Mouse (Mus musculus): ENCODE data around the gene Gm2115. TPM values are rescaled to one million over a fixed set of nuclear protein-coding genes. Genes with fewer than 3 reads are reported as not detected.

Gene Gm2115
- polyA plus RNA-seq, 1 experiment from 2014 or later = 0.83 TPM

DNA sequence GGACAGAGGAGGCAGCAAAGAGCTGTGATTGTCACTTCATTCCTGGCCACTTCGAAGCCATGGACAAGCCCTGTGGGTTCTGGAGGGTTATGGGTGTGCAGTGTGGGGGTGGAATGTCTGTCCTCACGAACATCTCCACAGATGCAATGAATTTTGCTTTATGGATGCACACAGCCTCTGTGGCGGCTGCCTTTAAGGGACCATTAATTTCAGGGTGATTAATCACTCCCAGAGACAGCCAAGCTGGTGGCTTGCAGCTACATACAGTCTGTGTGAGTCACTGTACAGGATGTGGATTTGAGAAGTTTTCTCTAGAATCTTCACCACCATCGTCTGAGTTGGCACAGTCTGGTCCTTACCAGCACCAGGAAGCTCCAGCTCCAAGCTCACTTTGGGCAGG is 17.9 kb downstream of the Gm2115 start:
- no peaks in the 10 kb centered on the region for H3K4me1 ChIP-seq
- WGBS = 42% methylated on average over 4 of the region's 4 CpGs
- H3K27me3 ChIP-seq = no peaks in the 10 kb centered on the region
- H3K27ac ChIP-seq = no peak overlapping the region
- ATAC-seq (ENCODE audit: low FRiP score, low read depth) = no peak
- H3K4me2 ChIP-seq (replicated peaks) = no peak overlapping the region
- H3K9ac ChIP-seq = no peak overlapping the region
- H3K4me3 ChIP-seq = no peak overlapping the region
- H3K36me3 ChIP-seq = no peaks in the 10 kb centered on the region
- no peaks in the 10 kb centered on the region for H3K9me3 ChIP-seq

DNA sequence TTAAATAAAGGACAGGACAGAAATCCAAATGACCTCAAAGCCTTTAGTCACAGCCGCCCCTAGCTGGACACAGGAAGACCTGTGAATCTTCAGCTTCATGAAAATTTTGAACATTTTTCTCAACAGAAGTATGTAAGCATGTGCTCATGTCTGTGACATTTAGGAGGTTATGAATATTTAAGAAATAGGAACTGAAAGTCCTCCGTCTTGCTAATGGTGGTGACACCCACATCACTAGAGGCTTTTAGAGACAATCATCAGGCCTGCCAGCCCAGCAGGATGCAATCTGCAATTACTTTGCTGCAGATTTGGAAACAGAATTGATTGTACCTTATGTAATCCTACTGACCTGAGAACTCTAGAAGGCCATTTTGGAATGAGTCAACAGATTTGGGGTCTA is 22.7 kb downstream of the Gm2115 start:
- WGBS = 84% methylated on average over 2 of the region's 2 CpGs
- no peaks in the 10 kb centered on the region for H3K9me3 ChIP-seq
- no peak overlapping the region for H3K9ac ChIP-seq
- H3K4me2 ChIP-seq (replicated peaks) = no peak overlapping the region
- ATAC-seq (ENCODE audit: low FRiP score, low read depth) = no peak
- no peaks in the 10 kb centered on the region for H3K4me1 ChIP-seq
- H3K27me3 ChIP-seq = no peaks in the 10 kb centered on the region
- H3K27ac ChIP-seq = no peak overlapping the region
- no peaks in the 10 kb centered on the region for H3K36me3 ChIP-seq
- H3K4me3 ChIP-seq = no peak overlapping the region

DNA sequence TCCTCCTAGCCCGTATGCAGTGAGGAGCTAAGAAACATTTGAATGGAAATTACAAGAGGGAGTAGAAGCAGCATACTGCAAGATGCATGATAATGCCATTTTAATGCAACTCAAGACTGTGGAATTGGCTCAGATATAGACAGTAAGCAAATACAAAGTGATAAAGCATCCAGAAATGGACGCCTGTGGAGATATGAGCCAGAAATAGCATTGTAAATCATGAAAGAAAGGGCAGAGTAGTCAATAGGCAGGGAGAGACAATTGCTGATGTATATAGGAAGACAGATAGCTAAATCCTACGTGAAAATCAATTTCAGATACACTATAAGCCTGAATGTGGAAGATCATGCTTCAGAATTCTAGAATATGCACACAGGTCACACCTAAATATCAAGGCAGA is 26.5 kb downstream of the Gm2115 start:
- H3K36me3 ChIP-seq = no peaks in the 10 kb centered on the region
- no peak overlapping the region for H3K4me2 ChIP-seq (replicated peaks)
- H3K4me1 ChIP-seq = peaks cover 9% of the 10 kb centered on the region
- no peaks in the 10 kb centered on the region for H3K27me3 ChIP-seq
- H3K27ac ChIP-seq = no peak overlapping the region
- H3K9ac ChIP-seq = no peak overlapping the region
- H3K9me3 ChIP-seq = no peaks in the 10 kb centered on the region
- no peak overlapping the region for H3K4me3 ChIP-seq
- WGBS = 69% methylated on average over 3 of the region's 3 CpGs
- no peak for ATAC-seq (ENCODE audit: low FRiP score, low read depth)

DNA sequence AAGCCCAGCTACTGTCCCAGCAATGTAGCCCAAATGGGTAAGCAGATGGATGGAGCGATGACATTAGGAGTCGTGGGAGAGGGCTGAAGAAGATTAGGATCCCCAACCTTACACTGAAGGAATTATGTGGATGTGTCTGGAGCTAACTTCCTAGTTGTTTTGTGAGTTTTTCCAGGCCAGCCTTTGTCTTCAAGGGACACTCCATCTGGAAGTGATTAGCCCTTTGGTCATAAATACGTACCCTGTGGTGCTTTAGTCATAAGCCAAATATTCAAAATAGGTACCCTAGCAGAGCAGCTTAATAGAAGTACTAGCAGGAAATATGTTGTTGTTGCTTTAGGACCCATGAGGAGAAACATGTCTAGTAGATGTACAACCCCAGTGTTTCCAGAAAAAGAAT is 28.6 kb downstream of the Gm2115 start:
- no peak overlapping the region for H3K4me2 ChIP-seq (replicated peaks)
- H3K4me3 ChIP-seq = no peak overlapping the region
- H3K9ac ChIP-seq = no peak overlapping the region
- H3K4me1 ChIP-seq = peaks cover 9% of the 10 kb centered on the region
- no peaks in the 10 kb centered on the region for H3K36me3 ChIP-seq
- ATAC-seq (ENCODE audit: low FRiP score, low read depth) = no peak
- H3K27me3 ChIP-seq = no peaks in the 10 kb centered on the region
- H3K27ac ChIP-seq = no peak overlapping the region
- WGBS = 35% methylated on average over 3 of the region's 3 CpGs
- H3K9me3 ChIP-seq = no peaks in the 10 kb centered on the region

DNA sequence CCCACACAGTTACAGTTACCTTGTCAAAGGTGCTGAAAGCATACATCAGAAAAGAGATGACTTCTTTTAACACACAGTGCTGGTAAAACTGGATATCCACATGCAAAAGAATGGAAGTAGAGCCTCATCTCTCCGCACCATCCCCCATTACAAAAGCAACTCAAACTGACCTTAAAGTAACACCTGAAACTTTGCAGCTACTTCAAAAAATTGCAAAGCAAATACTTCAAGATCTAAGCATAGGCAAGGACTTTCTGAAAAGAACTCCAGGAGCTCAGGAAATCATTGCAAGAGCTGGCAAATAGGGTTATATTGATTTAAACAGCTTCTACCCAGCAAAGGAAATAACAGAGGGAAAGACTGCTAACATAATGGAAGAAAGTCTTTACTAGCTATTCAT is 31.7 kb downstream of the Gm2115 start:
- Histone ChIP-seq H3K9me3 (no peaks in the 10 kb centered on the region), H3K4me3 (no peak overlapping the region), H3K27me3 (no peaks in the 10 kb centered on the region), H3K27ac (no peak overlapping the region), H3K36me3 (no peaks in the 10 kb centered on the region), H3K4me1 (peaks cover 9% of the 10 kb centered on the region), H3K9ac (no peak overlapping the region), H3K4me2 (replicated peaks) (no peak overlapping the region)
- WGBS = 98% methylated on average over 1 of the region's 1 CpGs
- no peak for ATAC-seq (ENCODE audit: low FRiP score, low read depth)

DNA sequence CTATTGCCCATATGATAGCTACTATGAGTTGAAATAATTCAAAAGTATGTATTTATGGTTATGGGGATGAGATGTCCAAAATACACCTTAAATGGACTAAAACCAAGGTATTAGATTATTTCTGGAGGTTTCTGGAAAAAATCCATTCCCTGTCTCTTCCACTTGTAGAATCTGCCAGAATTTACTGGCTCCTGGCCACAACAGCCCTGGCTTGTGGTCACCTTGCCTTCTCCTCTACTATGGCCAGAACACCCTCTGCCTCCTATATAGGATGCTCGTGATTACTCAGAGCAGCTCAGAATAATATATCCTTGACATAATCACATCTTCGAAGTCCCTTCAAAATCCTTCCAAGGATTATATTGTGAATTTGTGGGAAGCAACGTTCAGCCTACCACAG is 35.5 kb downstream of the Gm2115 start:
- Histone ChIP-seq H3K27ac (no peak overlapping the region), H3K4me2 (replicated peaks) (no peak overlapping the region), H3K4me1 (no peaks in the 10 kb centered on the region), H3K27me3 (no peaks in the 10 kb centered on the region), H3K36me3 (no peaks in the 10 kb centered on the region), H3K9ac (no peak overlapping the region), H3K9me3 (no peaks in the 10 kb centered on the region), H3K4me3 (no peak overlapping the region)
- 77% methylated on average over 3 of the region's 3 CpGs for WGBS
- ATAC-seq (ENCODE audit: low FRiP score, low read depth) = no peak

DNA sequence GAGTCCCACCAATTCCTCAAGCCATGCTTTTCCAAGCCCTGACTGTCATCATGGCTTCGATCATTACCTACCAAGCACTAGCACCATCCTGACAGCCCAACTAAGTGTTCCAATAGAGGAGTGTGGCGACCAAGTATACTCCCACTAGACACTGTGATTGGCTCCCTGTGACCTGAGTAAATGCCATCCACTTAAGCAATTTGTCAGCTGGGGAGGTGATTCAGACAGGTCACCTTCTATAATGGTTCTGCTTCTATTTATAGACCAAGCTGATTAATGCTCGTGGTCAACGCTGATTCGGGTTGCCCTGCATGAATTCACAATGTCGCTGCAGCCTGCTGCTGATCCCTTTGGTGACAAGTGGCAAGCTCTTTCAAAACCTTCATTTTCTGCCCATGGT is 37.4 kb downstream of the Gm2115 start:
- no peaks in the 10 kb centered on the region for H3K4me1 ChIP-seq
- no peak overlapping the region for H3K4me3 ChIP-seq
- H3K36me3 ChIP-seq = no peaks in the 10 kb centered on the region
- WGBS = 72% methylated on average over 6 of the region's 6 CpGs
- H3K9me3 ChIP-seq = no peaks in the 10 kb centered on the region
- H3K4me2 ChIP-seq (replicated peaks) = no peak overlapping the region
- no peak overlapping the region for H3K27ac ChIP-seq
- no peak overlapping the region for H3K9ac ChIP-seq
- ATAC-seq (ENCODE audit: low FRiP score, low read depth) = no peak
- H3K27me3 ChIP-seq = no peaks in the 10 kb centered on the region

DNA sequence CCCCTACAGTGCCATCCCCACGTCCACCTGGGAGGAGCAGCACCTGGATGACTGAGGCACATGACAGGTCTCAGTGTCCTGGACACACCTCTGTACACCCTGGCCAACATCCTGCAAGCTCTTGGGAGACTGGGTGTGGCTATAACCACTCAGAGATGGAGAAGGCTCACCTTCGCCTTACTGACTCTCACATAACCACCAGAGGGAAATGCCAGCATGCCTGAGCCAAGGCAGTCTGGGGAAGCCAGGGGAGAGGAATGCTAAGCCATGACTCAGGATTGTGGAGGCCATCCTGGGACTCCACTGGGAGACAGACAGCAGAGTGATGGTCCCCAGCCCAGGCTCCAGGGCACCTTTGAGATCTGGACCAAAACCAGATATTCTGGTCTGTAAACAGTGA is 48.3 kb downstream of the Gm2115 start:
- Histone ChIP-seq H3K4me2 (replicated peaks) (no peak overlapping the region), H3K9me3 (no peaks in the 10 kb centered on the region), H3K9ac (no peak overlapping the region), H3K27ac (no peak overlapping the region), H3K36me3 (no peaks in the 10 kb centered on the region), H3K4me3 (no peak overlapping the region), H3K4me1 (no peaks in the 10 kb centered on the region), H3K27me3 (no peaks in the 10 kb centered on the region)
- ATAC-seq (ENCODE audit: low FRiP score, low read depth) = no peak
- WGBS = 84% methylated on average over 2 of the region's 2 CpGs

DNA sequence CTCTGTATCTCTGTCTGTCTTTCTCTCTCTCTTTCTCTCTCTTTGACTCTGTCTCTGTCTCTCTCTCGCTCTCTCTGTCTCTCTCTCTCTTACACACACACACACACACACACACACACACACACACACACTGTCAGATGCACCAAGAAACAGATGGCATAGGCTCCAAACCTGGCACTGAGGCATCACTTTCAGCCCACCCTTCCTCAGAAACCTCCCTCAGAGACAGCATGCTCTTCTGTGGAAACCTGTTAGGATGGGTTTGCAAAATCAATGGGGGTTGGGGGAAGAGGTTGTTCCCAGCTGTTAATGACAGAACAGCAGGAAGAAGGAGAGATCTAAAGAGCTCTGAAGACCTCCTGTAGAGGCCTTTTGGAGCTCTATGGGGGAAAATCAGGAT is 50.1 kb downstream of the Gm2115 start:
- H3K9ac ChIP-seq = no peak overlapping the region
- no peak overlapping the region for H3K4me2 ChIP-seq (replicated peaks)
- no peaks in the 10 kb centered on the region for H3K9me3 ChIP-seq
- H3K36me3 ChIP-seq = no peaks in the 10 kb centered on the region
- no peak overlapping the region for H3K27ac ChIP-seq
- no peaks in the 10 kb centered on the region for H3K4me1 ChIP-seq
- no peak for ATAC-seq (ENCODE audit: low FRiP score, low read depth)
- WGBS = 86% methylated on average over 1 of the region's 1 CpGs
- no peak overlapping the region for H3K4me3 ChIP-seq
- no peaks in the 10 kb centered on the region for H3K27me3 ChIP-seq

DNA sequence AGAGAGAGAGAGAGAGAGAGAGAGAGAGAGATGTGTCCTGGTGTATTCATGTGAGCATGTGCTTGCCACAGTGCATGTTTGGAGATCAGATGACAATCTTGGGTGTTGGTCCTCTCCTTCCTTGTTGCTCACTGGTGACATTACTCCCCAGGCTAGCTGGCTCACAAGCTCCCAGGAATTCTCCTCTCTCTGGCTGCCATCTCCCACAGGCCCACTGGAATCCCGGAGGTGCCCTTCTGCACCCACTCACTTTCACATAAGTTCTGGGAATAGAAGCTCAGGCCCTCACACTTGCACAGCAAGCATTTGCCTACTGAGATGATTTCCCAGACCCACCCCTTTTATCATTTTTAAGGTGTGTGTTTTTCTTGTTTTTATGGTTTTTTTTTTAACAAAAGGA is 51.0 kb downstream of the Gm2115 start:
- WGBS = 96% methylated on average over 1 of the region's 1 CpGs
- Histone ChIP-seq H3K27me3 (no peaks in the 10 kb centered on the region), H3K4me1 (no peaks in the 10 kb centered on the region), H3K4me3 (no peak overlapping the region), H3K27ac (no peak overlapping the region), H3K4me2 (replicated peaks) (no peak overlapping the region), H3K9ac (no peak overlapping the region), H3K36me3 (no peaks in the 10 kb centered on the region), H3K9me3 (no peaks in the 10 kb centered on the region)
- no peak for ATAC-seq (ENCODE audit: low FRiP score, low read depth)

DNA sequence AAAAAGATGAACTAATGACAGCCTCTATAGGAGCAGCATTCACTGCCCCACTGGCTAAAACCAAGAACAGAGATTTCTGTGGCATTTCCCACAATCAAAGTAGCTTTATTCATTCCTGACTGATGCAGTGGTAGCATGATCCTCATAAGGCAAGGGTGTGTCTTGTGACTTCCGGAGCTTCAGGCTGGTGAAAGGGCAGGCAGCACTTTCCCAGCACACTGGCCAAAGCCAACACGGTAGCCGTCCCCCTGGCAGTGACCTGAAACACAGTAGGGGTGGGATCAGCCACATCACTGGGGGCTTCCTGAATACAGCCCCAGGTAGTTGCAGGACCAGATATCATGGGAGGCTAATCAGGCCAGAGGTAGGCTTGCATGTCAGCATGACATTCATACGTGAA is 56.3 kb downstream of the Gm2115 start:
- H3K27ac ChIP-seq = no peak overlapping the region
- no peak overlapping the region for H3K4me2 ChIP-seq (replicated peaks)
- no peak overlapping the region for H3K9ac ChIP-seq
- ATAC-seq (ENCODE audit: low FRiP score, low read depth) = no peak
- H3K36me3 ChIP-seq = no peaks in the 10 kb centered on the region
- no peaks in the 10 kb centered on the region for H3K27me3 ChIP-seq
- no peaks in the 10 kb centered on the region for H3K4me1 ChIP-seq
- 88% methylated on average over 4 of the region's 4 CpGs for WGBS
- no peak overlapping the region for H3K4me3 ChIP-seq
- H3K9me3 ChIP-seq = no peaks in the 10 kb centered on the region

DNA sequence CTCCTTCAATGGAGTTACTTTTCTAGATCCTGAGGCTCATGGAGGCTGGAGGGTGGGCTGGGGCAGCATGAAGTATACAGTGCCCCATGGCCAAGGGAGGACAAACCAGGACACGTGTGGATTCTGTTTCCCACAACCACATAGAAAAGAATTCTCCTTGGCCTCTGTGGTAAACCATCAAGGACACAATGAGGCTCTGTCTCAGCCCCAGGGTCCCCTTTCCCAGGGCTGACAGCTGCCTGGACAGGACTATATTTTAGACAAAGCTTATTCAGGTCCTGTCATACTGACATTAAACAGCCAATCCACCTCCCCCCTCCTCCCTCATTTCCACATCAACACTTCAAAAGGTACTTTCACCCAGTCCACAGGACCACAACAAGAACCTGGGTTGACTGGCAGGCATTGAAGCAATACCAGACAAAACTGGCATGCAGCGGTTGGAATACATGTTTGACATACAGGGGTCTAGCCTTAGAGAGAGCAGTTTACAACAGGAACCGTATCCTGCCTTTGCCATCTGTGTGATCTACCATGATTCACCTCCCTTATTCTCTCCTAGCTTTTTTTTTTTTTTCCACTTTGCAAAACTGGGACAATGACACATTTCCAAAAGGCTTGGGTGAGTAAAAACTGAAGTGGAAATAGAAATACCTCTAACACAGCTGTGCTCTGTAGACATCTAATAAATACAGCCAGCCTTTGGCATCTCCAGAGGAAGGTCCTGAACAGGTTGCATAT is 57.8 kb downstream of the Gm2115 start:
- Histone ChIP-seq H3K9ac (no peak overlapping the region), H3K27ac (no peak overlapping the region)
- WGBS = 74% methylated on average over 3 of the region's 3 CpGs

DNA sequence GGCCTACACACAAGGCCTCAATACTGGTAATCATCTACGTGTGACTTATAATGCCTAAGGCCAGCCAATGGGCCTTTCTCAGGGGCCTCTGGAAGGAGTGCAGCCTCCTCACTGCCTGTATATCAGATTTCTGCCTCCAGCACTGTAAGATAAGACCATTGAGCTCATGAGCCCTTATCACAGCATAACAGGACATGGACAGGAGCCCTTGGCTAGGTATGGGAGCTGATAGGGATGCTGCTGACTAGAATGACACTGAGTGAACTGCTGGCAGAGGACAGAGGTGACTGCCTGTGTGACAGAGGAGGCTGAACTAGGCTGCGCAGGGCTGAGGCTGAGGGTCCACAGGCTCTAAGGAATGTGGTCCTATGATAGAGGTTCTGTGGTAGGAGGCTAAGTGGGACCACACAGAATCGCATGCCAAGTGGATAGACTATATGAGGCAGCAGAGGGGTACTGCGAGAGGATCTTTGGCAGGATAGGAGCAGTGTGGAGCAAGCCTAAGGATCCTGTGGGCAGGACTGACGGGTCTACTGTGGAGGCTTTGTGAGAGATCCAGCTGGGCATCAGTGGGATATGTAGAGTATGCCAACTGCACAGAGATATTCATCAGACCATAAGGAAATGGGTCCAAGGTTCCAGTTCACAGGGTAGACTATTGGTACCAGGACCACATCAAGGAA is 58.5 kb downstream of the Gm2115 start:
- 86% methylated on average over 5 of the region's 5 CpGs for WGBS
- no peaks in the 10 kb centered on the region for H3K4me1 ChIP-seq
- H3K9ac ChIP-seq = no peak overlapping the region
- H3K9me3 ChIP-seq = no peaks in the 10 kb centered on the region
- no peaks in the 10 kb centered on the region for H3K27me3 ChIP-seq
- no peak overlapping the region for H3K4me3 ChIP-seq
- H3K27ac ChIP-seq = no peak overlapping the region
- no peak for ATAC-seq (ENCODE audit: low FRiP score, low read depth)
- no peak overlapping the region for H3K4me2 ChIP-seq (replicated peaks)
- no peaks in the 10 kb centered on the region for H3K36me3 ChIP-seq

More for the DNA sequence above, 57.8 kb downstream of the Gm2115 start:
- no peak overlapping the region for H3K4me2 ChIP-seq (replicated peaks)
- ATAC-seq (ENCODE audit: low FRiP score, low read depth) = no peak
- H3K36me3 ChIP-seq = no peaks in the 10 kb centered on the region
- H3K4me1 ChIP-seq = no peaks in the 10 kb centered on the region
- no peak overlapping the region for H3K4me3 ChIP-seq
- H3K27me3 ChIP-seq = no peaks in the 10 kb centered on the region
- H3K9me3 ChIP-seq = no peaks in the 10 kb centered on the region

All from limb, embryonic 13.5 days (tissue).